Mouse (Mus musculus): ENCODE measurements around the gene F2. TPM values are rescaled to one million over a fixed set of nuclear protein-coding genes. Genes with fewer than 3 reads are reported as not detected.
A peak's percentile ranks its signal among the peaks of the same experiment; 100 is the strongest.

Gene F2
- polyA plus RNA-seq, 1 experiment from 2014 or later, result 1,356 TPM

GRCm38 (mm10) chr2:91656774-91657173 is 20.6 kb upstream of the F2 start:
- no peak overlapping the region for H3K9ac ChIP-seq (replicated peaks)
- no peak overlapping the region for H3K27ac ChIP-seq (ENCODE audit: low read depth)
- peaks cover 16% of the 10 kb centered on the region for H3K4me1 ChIP-seq (ENCODE audit: insufficient read depth)
- no peak overlapping the region for H3K4me3 ChIP-seq (ENCODE audit: low read depth, low read length)
- H3K36me3 ChIP-seq (replicated peaks; ENCODE audit: insufficient read depth, low read length), result peaks cover 69% of the 10 kb centered on the region
- ATAC-seq (peak; percentile 43; the same call in 1 of the 2 replicates), DNase-seq (no peak)
- no peak overlapping the region for H3K4me2 ChIP-seq (ENCODE audit: low read depth, low read length)
- 65% methylated on average over 8 of the region's 8 CpGs for WGBS (ENCODE audit: insufficient replicate concordance)
- H3K9me3 ChIP-seq (ENCODE audit: low read length), result no peaks in the 10 kb centered on the region
- TF ChIP-seq CTCF (IDR thresholded peaks at IDR 0.05; ENCODE audit: low read depth), result peak; percentile 52
- no peak for TF ChIP-seq EP300 (IDR thresholded peaks at IDR 0.05; ENCODE audit: low read depth)
- no peaks in the 10 kb centered on the region for H3K27me3 ChIP-seq (ENCODE audit: insufficient read depth, low read length)

GRCm38 (mm10) chr2:91655827-91656226 is 19.6 kb upstream of the F2 start:
- Histone ChIP-seq H3K4me2 (ENCODE audit: low read depth, low read length) (no peak overlapping the region), H3K36me3 (replicated peaks; ENCODE audit: insufficient read depth, low read length) (peaks cover 66% of the 10 kb centered on the region)
- WGBS (ENCODE audit: insufficient replicate concordance), result 68% methylated on average over 6 of the region's 6 CpGs

GRCm38 (mm10) chr2:91655388-91655787 is 19.2 kb upstream of the F2 start:
- TF ChIP-seq EP300 (IDR thresholded peaks at IDR 0.05; ENCODE audit: low read depth), result no peak
- TF ChIP-seq CTCF (IDR thresholded peaks at IDR 0.05; ENCODE audit: low read depth), result no peak
- Histone ChIP-seq H3K4me3 (ENCODE audit: low read depth, low read length) (no peak overlapping the region), H3K9ac (replicated peaks) (no peak overlapping the region), H3K36me3 (replicated peaks; ENCODE audit: insufficient read depth, low read length) (peaks cover 66% of the 10 kb centered on the region), H3K4me2 (ENCODE audit: low read depth, low read length) (no peak overlapping the region), H3K9me3 (ENCODE audit: low read length) (no peaks in the 10 kb centered on the region), H3K27ac (ENCODE audit: low read depth) (no peak overlapping the region), H3K27me3 (ENCODE audit: insufficient read depth, low read length) (no peaks in the 10 kb centered on the region), H3K4me1 (ENCODE audit: insufficient read depth) (peaks cover 24% of the 10 kb centered on the region)
- no peak for DNase-seq
- 71% methylated on average over 5 of the region's 5 CpGs for WGBS (ENCODE audit: insufficient replicate concordance)
- no peak for ATAC-seq

More at GRCm38 (mm10) chr2:91655827-91656226, 19.6 kb upstream of the F2 start:
- Histone ChIP-seq H3K4me3 (ENCODE audit: low read depth, low read length) (no peak overlapping the region), H3K4me1 (ENCODE audit: insufficient read depth) (peaks cover 24% of the 10 kb centered on the region), H3K27me3 (ENCODE audit: insufficient read depth, low read length) (no peaks in the 10 kb centered on the region), H3K27ac (ENCODE audit: low read depth) (no peak overlapping the region), H3K9me3 (ENCODE audit: low read length) (no peaks in the 10 kb centered on the region), H3K9ac (replicated peaks) (no peak overlapping the region)
- TF ChIP-seq CTCF (IDR thresholded peaks at IDR 0.05; ENCODE audit: low read depth), result no peak
- TF ChIP-seq EP300 (IDR thresholded peaks at IDR 0.05; ENCODE audit: low read depth), result no peak
- DNase-seq (no peak), ATAC-seq (no peak)

GRCm38 (mm10) chr2:91652863-91653262 is 16.6 kb upstream of the F2 start:
- Histone ChIP-seq H3K9ac (replicated peaks) (no peak overlapping the region), H3K4me2 (ENCODE audit: low read depth, low read length) (no peak overlapping the region), H3K4me3 (ENCODE audit: low read depth, low read length) (no peak overlapping the region), H3K27ac (ENCODE audit: low read depth) (no peak overlapping the region), H3K4me1 (ENCODE audit: insufficient read depth) (peaks cover 30% of the 10 kb centered on the region), H3K27me3 (ENCODE audit: insufficient read depth, low read length) (no peaks in the 10 kb centered on the region), H3K9me3 (ENCODE audit: low read length) (no peaks in the 10 kb centered on the region), H3K36me3 (replicated peaks; ENCODE audit: insufficient read depth, low read length) (peaks cover 47% of the 10 kb centered on the region)
- DNase-seq (no peak), ATAC-seq (no peak)
- 58% methylated on average over 6 of the region's 6 CpGs for WGBS (ENCODE audit: insufficient replicate concordance)
- TF ChIP-seq CTCF (IDR thresholded peaks at IDR 0.05; ENCODE audit: low read depth) (no peak), EP300 (IDR thresholded peaks at IDR 0.05; ENCODE audit: low read depth) (no peak)

- Histone ChIP-seq H3K36me3 (replicated peaks; ENCODE audit: insufficient read depth, low read length) (peaks cover 47% of the 10 kb centered on the region), H3K9me3 (ENCODE audit: low read length) (no peaks in the 10 kb centered on the region), H3K4me2 (ENCODE audit: low read depth, low read length) (peak overlapping the region; percentile 99), H3K4me3 (ENCODE audit: low read depth, low read length) (peak overlapping the region; percentile 20), H3K9ac (replicated peaks) (peak overlapping the region; percentile 34; the same call in 1 of the 2 replicates), H3K27me3 (ENCODE audit: insufficient read depth, low read length) (no peaks in the 10 kb centered on the region), H3K4me1 (ENCODE audit: insufficient read depth) (peaks cover 30% of the 10 kb centered on the region), H3K27ac (ENCODE audit: low read depth) (peak overlapping the region; percentile 35; the same call in 1 of the 2 replicates)
- DNase-seq (no peak), ATAC-seq (no peak)
- TF ChIP-seq EP300 (IDR thresholded peaks at IDR 0.05; ENCODE audit: low read depth), result no peak
- no peak for TF ChIP-seq CTCF (IDR thresholded peaks at IDR 0.05; ENCODE audit: low read depth)
- WGBS (ENCODE audit: insufficient replicate concordance), result 71% methylated on average over 14 of the region's 14 CpGs
These were observed 15.4 kb upstream of the F2 start for GRCm38 (mm10) chr2:91651458-91652258.

GRCm38 (mm10) chr2:91650360-91650995 is 14.3 kb upstream of the F2 start:
- Histone ChIP-seq H3K4me2 (ENCODE audit: low read depth, low read length) (peak overlapping the region; percentile 99), H3K4me3 (ENCODE audit: low read depth, low read length) (peak overlapping the region; percentile 78), H3K36me3 (replicated peaks; ENCODE audit: insufficient read depth, low read length) (peaks cover 47% of the 10 kb centered on the region), H3K27ac (ENCODE audit: low read depth) (peak overlapping the region; percentile 97), H3K9me3 (ENCODE audit: low read length) (no peaks in the 10 kb centered on the region), H3K27me3 (ENCODE audit: insufficient read depth, low read length) (no peaks in the 10 kb centered on the region), H3K9ac (replicated peaks) (peak overlapping the region; percentile 75), H3K4me1 (ENCODE audit: insufficient read depth) (peaks cover 30% of the 10 kb centered on the region)
- ATAC-seq (peak; percentile 26; the same call in 1 of the 2 replicates), DNase-seq (no peak)
- WGBS (ENCODE audit: insufficient replicate concordance), result 4% methylated on average over 16 of the region's 16 CpGs
- TF ChIP-seq EP300 (IDR thresholded peaks at IDR 0.05; ENCODE audit: low read depth) (no peak), CTCF (IDR thresholded peaks at IDR 0.05; ENCODE audit: low read depth) (no peak)
